Mouse (Mus musculus): ENCODE data around the gene Wipf1. TPM values are rescaled to one million over a fixed set of nuclear protein-coding genes. Genes with fewer than 3 reads are reported as not detected.
"Not testable (repeated sequence)": the region's sequence is repeated elsewhere in the genome, so short reads cannot be mapped to it uniquely, and the experiment has no call there.

Wipf1 gene
- polyA plus RNA-seq, 1 experiment from 2014 or later, result 3.4 TPM

DNA sequence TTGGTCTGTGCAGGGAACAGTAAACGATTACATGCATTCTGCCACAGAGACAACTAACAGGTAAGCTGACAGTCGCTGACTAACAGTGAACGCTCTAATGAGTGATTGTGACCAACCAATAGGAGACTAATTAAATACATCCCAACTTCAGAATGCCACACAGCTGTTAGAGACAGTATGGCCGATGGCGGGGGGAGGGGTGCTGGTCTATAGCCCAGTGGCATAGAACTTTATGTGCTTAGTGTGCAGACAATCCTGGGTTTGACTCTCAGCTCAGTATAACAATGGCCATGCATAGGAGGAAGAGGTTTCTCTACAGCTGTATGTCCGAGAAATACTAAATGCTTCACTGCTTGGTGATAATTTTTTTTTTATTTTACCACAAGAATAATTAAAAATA, 7.2 kb downstream of the Wipf1 start:
- no peaks in the 10 kb centered on the region for H3K9me3 ChIP-seq (replicated peaks)
- no peak overlapping the region for H3K4me2 ChIP-seq
- no peak for ATAC-seq (ENCODE audit: low read depth)
- no peak overlapping the region for H3K9ac ChIP-seq
- DNase-seq, result no peak
- no peaks in the 10 kb centered on the region for H3K27me3 ChIP-seq
- H3K4me3 ChIP-seq (replicated peaks), result no peak overlapping the region
- H3K27ac ChIP-seq, result no peak overlapping the region
- 58% methylated on average over 6 of the region's 6 CpGs for WGBS (ENCODE audit: insufficient replicate concordance)
- no peaks in the 10 kb centered on the region for H3K36me3 ChIP-seq
- H3K4me1 ChIP-seq (replicated peaks), result peaks cover 32% of the 10 kb centered on the region

GRCm38 (mm10) chr2:73521737-73522136, 7.8 kb downstream of the Wipf1 start:
- ATAC-seq (ENCODE audit: low read depth) (no peak), DNase-seq (no peak)
- Histone ChIP-seq H3K36me3 (no peaks in the 10 kb centered on the region), H3K9me3 (replicated peaks) (no peaks in the 10 kb centered on the region), H3K27ac (no peak overlapping the region), H3K27me3 (no peaks in the 10 kb centered on the region), H3K4me2 (no peak overlapping the region), H3K4me1 (replicated peaks) (peaks cover 27% of the 10 kb centered on the region), H3K9ac (no peak overlapping the region), H3K4me3 (replicated peaks) (no peak overlapping the region)
- 17% methylated on average over 5 of the region's 5 CpGs for WGBS (ENCODE audit: insufficient replicate concordance)

GRCm38 (mm10) chr2:73518966-73519365, 10.6 kb downstream of the Wipf1 start:
- WGBS (ENCODE audit: insufficient replicate concordance), result 75% methylated on average over 5 of the region's 5 CpGs
- H3K4me2 ChIP-seq, result no peak overlapping the region
- no peak overlapping the region for H3K4me3 ChIP-seq (replicated peaks)
- H3K4me1 ChIP-seq (replicated peaks), result peaks cover 22% of the 10 kb centered on the region
- H3K36me3 ChIP-seq, result no peaks in the 10 kb centered on the region
- DNase-seq, result no peak
- H3K27me3 ChIP-seq, result no peaks in the 10 kb centered on the region
- no peak overlapping the region for H3K9ac ChIP-seq
- no peak for ATAC-seq (ENCODE audit: low read depth)
- no peak overlapping the region for H3K27ac ChIP-seq
- H3K9me3 ChIP-seq (replicated peaks), result no peaks in the 10 kb centered on the region

DNA sequence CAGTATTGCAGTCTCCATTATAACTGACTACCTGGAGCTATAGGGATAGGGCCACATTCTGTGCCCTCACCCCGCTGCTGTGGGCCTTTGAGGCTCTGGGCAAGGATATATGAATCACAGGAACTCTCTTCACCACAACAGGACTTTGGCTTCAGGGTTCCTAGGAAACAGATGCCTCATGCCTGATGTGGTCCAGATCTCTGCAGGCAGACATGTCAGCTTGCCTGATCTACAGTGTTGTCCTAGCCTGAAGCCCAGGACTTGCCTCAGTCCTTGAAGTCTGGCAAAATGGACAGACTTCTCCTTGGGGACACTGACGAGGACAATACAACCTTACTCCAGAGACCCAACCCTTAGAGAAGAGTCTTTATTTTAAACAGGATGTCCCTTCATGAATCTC, 11.2 kb downstream of the Wipf1 start:
- H3K27ac ChIP-seq, result no peak overlapping the region
- no peak overlapping the region for H3K4me3 ChIP-seq (replicated peaks)
- H3K36me3 ChIP-seq, result no peaks in the 10 kb centered on the region
- ATAC-seq (ENCODE audit: low read depth) (no peak), DNase-seq (no peak)
- no peak overlapping the region for H3K9ac ChIP-seq
- no peaks in the 10 kb centered on the region for H3K27me3 ChIP-seq
- H3K9me3 ChIP-seq (replicated peaks), result no peaks in the 10 kb centered on the region
- 59% methylated on average over 2 of the region's 2 CpGs for WGBS (ENCODE audit: insufficient replicate concordance)
- peaks cover 20% of the 10 kb centered on the region for H3K4me1 ChIP-seq (replicated peaks)
- H3K4me2 ChIP-seq, result no peak overlapping the region

DNA sequence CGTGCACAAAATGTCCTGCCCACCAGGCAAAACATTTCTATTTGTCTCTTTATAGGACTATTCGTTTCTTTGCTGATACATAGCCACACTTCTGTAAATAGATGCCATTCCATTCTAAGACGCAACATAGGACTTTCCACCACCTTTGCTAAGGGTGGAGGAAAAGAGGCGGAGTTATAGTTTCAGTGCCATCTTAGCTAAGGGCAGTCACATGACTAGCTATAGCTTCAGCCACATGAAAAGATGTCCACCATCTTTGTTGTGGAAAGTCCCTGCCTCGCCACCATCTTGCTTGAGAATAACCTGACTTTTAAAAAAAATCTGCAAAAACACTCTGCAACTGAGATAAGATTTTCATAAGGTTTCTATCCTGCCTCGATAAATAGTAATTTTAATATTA, 15.4 kb downstream of the Wipf1 start:
- no peak overlapping the region for H3K4me2 ChIP-seq
- no peaks in the 10 kb centered on the region for H3K9me3 ChIP-seq (replicated peaks)
- H3K9ac ChIP-seq, result no peak overlapping the region
- 76% methylated on average over 6 of the region's 6 CpGs for WGBS (ENCODE audit: insufficient replicate concordance)
- 0 out of 2 replicates have a peak overlapping the region, but pooled peaks have one; percentile 14 for H3K27ac ChIP-seq
- H3K27me3 ChIP-seq, result no peaks in the 10 kb centered on the region
- ATAC-seq (ENCODE audit: low read depth), result no peak
- no peaks in the 10 kb centered on the region for H3K36me3 ChIP-seq
- H3K4me1 ChIP-seq (replicated peaks), result peaks cover 17% of the 10 kb centered on the region
- H3K4me3 ChIP-seq (replicated peaks), result no peak overlapping the region
- DNase-seq, result no peak

- peaks cover 24% of the 10 kb centered on the region for H3K4me1 ChIP-seq (replicated peaks)
- no peaks in the 10 kb centered on the region for H3K9me3 ChIP-seq (replicated peaks)
- no peak overlapping the region for H3K9ac ChIP-seq
- WGBS (ENCODE audit: insufficient replicate concordance), result 63% methylated on average over 2 of the region's 2 CpGs
- H3K36me3 ChIP-seq, result no peaks in the 10 kb centered on the region
- H3K27me3 ChIP-seq, result no peaks in the 10 kb centered on the region
- ATAC-seq (ENCODE audit: low read depth), result no peak
- H3K4me2 ChIP-seq, result no peak overlapping the region
- no peak overlapping the region for H3K4me3 ChIP-seq (replicated peaks)
- H3K27ac ChIP-seq, result no peak overlapping the region
- DNase-seq, result no peak
Observed at GRCm38 (mm10) chr2:73513204-73513749, 16.3 kb downstream of the Wipf1 start.

DNA sequence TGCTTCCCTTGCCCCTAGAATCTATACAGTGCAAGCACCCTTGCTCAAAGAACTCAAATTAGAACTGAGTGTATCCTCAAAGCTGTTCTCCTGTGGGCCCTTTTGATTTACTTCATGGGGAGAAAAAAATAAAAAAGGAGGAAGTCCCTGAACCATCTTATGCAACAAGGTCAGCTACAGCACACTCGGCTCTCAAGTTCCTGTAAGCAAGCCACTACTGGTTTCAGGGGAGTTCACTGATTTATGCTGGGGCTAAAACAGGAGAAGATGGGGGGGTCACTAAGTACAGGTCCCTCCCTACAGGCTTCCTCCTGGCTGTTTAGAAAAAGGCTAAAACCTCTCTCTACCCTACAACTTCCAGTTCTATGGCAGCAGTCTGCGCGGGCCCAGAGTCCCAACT, 17.5 kb downstream of the Wipf1 start:
- no peak overlapping the region for H3K9ac ChIP-seq
- ATAC-seq (ENCODE audit: low read depth) (no peak), DNase-seq (no peak)
- 58% methylated on average over 3 of the region's 3 CpGs for WGBS (ENCODE audit: insufficient replicate concordance)
- no peak overlapping the region for H3K27ac ChIP-seq
- H3K27me3 ChIP-seq, result no peaks in the 10 kb centered on the region
- no peak overlapping the region for H3K4me2 ChIP-seq
- H3K4me3 ChIP-seq (replicated peaks), result no peak overlapping the region
- peaks cover 34% of the 10 kb centered on the region for H3K4me1 ChIP-seq (replicated peaks)
- H3K36me3 ChIP-seq, result no peaks in the 10 kb centered on the region
- H3K9me3 ChIP-seq (replicated peaks), result no peaks in the 10 kb centered on the region

DNA sequence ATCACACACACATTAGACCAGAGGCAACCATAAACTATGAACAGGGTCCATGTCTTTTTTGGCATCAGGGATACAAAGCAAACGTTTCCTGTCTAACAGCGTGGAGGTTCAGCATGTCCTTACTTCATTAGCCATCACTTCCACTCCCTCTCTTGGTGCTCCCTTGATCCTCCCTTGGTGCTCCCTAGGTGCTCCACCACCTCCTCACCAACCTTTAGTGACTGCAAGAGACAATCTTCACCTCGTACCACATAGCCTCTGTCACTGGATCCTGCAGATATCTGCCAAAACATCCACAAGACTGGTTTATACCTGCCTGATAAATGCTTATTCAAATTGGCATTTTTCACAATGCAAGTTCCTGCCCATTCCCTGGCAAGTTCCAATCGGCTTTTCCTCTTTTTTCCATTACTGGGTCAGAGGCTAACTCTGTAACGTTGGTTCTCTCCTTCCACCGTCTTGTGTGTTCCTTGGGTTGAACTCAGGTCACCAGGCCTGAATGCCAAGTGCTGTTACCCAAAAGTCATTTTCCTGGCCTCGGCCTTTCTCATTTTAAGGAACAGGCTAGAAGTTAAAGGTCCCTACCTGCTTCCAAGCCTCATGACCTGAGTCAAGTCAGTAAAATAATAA, 18.7 kb downstream of the Wipf1 start:
- WGBS (ENCODE audit: insufficient replicate concordance), result 66% methylated on average over 7 of the region's 7 CpGs
- no peak for DNase-seq

DNA sequence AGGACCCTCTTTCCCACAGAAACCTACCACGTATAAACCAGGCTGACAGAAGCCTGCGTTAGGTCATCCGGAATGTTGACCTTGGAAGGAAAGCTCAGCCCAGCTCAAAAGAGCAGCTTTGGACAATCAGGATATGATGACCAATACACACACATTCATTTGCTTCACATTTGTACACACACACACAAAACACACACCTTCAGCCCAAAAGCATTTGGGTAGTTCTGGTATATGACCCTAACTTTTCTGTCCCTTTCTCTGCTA, 19.6 kb downstream of the Wipf1 start:
- H3K4me3 ChIP-seq (replicated peaks), result no peak overlapping the region
- H3K9me3 ChIP-seq (replicated peaks), result no peaks in the 10 kb centered on the region
- no peak overlapping the region for H3K9ac ChIP-seq
- H3K4me1 ChIP-seq (replicated peaks), result peaks cover 52% of the 10 kb centered on the region
- DNase-seq (no peak), ATAC-seq (ENCODE audit: low read depth) (no peak)
- no peak overlapping the region for H3K4me2 ChIP-seq
- H3K27ac ChIP-seq, result no peak overlapping the region; the same call in 1 of the 2 replicates
- WGBS (ENCODE audit: insufficient replicate concordance), result 79% methylated on average over 3 of the region's 3 CpGs
- H3K36me3 ChIP-seq, result no peaks in the 10 kb centered on the region
- H3K27me3 ChIP-seq, result no peaks in the 10 kb centered on the region

More for the DNA sequence above, 18.7 kb downstream of the Wipf1 start:
- no peak overlapping the region for H3K9ac ChIP-seq
- no peak for ATAC-seq (ENCODE audit: low read depth)
- H3K27ac ChIP-seq, result no peak overlapping the region
- H3K36me3 ChIP-seq, result no peaks in the 10 kb centered on the region
- H3K4me3 ChIP-seq (replicated peaks), result no peak overlapping the region
- H3K4me2 ChIP-seq, result no peak overlapping the region
- no peaks in the 10 kb centered on the region for H3K9me3 ChIP-seq (replicated peaks)
- no peaks in the 10 kb centered on the region for H3K27me3 ChIP-seq
- H3K4me1 ChIP-seq (replicated peaks), result peaks cover 46% of the 10 kb centered on the region

GRCm38 (mm10) chr2:73509248-73510024, 20.1 kb downstream of the Wipf1 start:
- no peak for DNase-seq
- H3K36me3 ChIP-seq, result no peaks in the 10 kb centered on the region
- H3K4me1 ChIP-seq (replicated peaks), result peaks cover 57% of the 10 kb centered on the region
- ATAC-seq (ENCODE audit: low read depth), result 0 out of 2 replicates have a peak, but pooled peaks have one; percentile 16
- H3K27ac ChIP-seq, result no peak overlapping the region; the same call in 1 of the 2 replicates
- no peak overlapping the region for H3K4me2 ChIP-seq
- no peaks in the 10 kb centered on the region for H3K27me3 ChIP-seq
- no peak overlapping the region for H3K4me3 ChIP-seq (replicated peaks)
- 34% methylated on average over 15 of the region's 15 CpGs for WGBS (ENCODE audit: insufficient replicate concordance)
- no peak overlapping the region for H3K9ac ChIP-seq
- no peaks in the 10 kb centered on the region for H3K9me3 ChIP-seq (replicated peaks)

GRCm38 (mm10) chr2:73507886-73508285, 21.6 kb downstream of the Wipf1 start:
- Histone ChIP-seq H3K9ac (no peak overlapping the region), H3K4me3 (replicated peaks) (no peak overlapping the region), H3K9me3 (replicated peaks) (no peaks in the 10 kb centered on the region), H3K36me3 (no peaks in the 10 kb centered on the region), H3K4me1 (replicated peaks) (peaks cover 67% of the 10 kb centered on the region), H3K4me2 (no peak overlapping the region), H3K27ac (no peak overlapping the region), H3K27me3 (no peaks in the 10 kb centered on the region)
- ATAC-seq (ENCODE audit: low read depth) (no peak), DNase-seq (no peak)
- 67% methylated on average over 7 of the region's 7 CpGs for WGBS (ENCODE audit: insufficient replicate concordance)

DNA sequence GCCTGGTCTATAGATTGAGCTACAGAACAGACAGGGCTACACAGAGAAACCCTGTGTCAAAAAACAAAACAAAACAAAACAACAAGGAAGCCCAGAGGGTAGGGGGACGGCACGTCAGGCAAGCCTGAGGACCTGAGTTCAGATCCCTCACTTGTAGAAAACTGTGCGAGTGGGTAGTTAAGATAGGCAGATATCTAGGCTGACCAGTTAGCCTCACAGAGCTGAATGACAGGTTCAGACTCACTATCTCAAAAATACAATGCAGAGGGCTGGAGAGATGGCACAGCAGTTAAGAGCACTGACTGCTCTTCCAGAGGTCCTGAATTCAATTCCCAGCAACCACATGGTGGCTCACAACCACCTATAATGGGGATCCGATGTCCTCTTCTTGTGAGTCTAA, 23.2 kb downstream of the Wipf1 start:
- not testable (repeated sequence) for H3K9ac ChIP-seq; H3K27me3 ChIP-seq; H3K27ac ChIP-seq; H3K4me2 ChIP-seq; H3K4me3 ChIP-seq (replicated peaks); H3K36me3 ChIP-seq; H3K9me3 ChIP-seq (replicated peaks)
- ATAC-seq (ENCODE audit: low read depth), result peak; percentile 58
- 33% methylated on average over 4 of the region's 4 CpGs for WGBS (ENCODE audit: insufficient replicate concordance)
- H3K4me1 ChIP-seq (replicated peaks), result peaks cover 75% of the 10 kb centered on the region
- peak; percentile 33 for DNase-seq
